Mouse (Mus musculus): ENCODE results near the gene Epha3.

Gene Epha3

DNA sequence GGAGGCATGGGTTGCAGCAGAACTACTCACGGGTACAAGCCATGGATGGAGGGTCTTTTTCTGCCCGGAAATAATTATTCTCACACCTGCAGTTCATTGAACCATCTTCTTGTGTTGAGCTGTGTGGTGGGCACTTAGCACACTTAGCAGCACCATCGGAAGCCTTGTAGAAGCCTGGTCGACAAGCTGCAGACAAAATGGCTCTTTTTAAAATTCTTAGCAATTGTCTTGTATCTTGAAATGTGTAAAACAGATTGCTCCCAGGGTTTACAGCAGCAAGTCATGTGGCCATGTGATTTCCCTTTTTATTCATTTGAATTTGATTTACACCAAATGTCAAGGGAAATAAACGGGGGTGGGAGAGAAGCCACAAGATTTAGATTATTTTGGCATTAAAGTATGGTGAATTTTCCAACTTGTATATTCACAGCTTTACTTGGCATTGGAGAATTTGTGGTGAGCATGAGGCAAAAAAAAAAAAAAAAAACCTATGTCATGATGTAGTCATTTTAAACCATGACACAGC, 210.5 kb downstream of the Epha3 start:
- DNase-seq (ENCODE audit: low spot score in 2 of 2) = no peak

- no peak for DNase-seq (ENCODE audit: low spot score in 2 of 2)
These were observed 213.2 kb downstream of the Epha3 start for GRCm38 (mm10) chr16:63650760-63651159.

GRCm38 (mm10) chr16:63646577-63646976, 217.4 kb downstream of the Epha3 start:
- DNase-seq (ENCODE audit: low spot score in 2 of 2) = no peak

DNA sequence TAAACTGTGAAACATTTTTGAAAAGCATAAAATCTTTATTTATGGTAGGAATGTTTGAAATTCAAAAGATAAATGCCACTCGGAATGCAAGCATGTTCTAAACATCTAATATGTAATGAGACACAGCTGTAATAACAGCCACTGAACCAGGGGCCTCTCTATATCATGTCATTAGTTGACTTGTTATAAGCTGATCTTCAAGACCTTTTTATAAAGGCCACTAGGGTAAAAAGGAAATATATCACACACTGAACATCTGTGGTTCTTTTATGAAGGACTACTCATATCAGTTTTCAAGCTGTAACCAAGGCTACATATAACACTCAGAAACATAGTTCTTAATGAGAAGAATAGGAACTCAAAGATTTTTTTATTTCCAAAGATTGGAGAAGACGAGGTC, 221.3 kb downstream of the Epha3 start:
- DNase-seq (ENCODE audit: low spot score in 2 of 2) = no peak

GRCm38 (mm10) chr16:63641603-63642002, 222.4 kb downstream of the Epha3 start:
- DNase-seq (ENCODE audit: low spot score in 2 of 2) = no peak

- no peak for DNase-seq (ENCODE audit: low spot score in 2 of 2)
These were observed 225.3 kb downstream of the Epha3 start for GRCm38 (mm10) chr16:63638701-63639100.

- DNase-seq (ENCODE audit: low spot score in 2 of 2) = no peak
These were observed 230.2 kb downstream of the Epha3 start for GRCm38 (mm10) chr16:63633748-63634166.

DNA sequence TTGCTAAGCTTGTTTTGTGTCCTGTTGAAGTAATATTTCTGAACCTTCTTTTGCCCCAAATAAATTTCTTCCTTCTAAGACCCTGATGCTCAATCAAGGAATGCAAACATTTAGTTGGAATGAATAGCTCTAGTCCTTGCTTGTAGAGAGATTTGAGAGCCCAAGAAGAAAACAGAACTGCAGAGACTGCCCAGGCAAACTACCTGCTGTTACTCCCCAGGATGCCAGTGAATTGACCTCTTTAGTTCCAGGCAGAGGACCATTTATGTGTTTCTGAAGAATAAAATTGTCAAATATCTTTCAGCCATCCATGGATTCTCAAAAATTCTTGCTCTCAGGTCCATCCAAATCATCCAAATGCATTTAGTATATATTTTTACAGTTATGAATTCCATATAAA, 238.7 kb downstream of the Epha3 start:
- DNase-seq (ENCODE audit: low spot score in 2 of 2) = no peak

- no peak for DNase-seq (ENCODE audit: low spot score in 2 of 2)
These were observed 242.1 kb downstream of the Epha3 start for GRCm38 (mm10) chr16:63621845-63622244.

- DNase-seq (ENCODE audit: low spot score in 2 of 2) = no peak
These were observed 248.6 kb downstream of the Epha3 start for GRCm38 (mm10) chr16:63615396-63615795.

GRCm38 (mm10) chr16:63613006-63613405, 251.0 kb downstream of the Epha3 start:
- no peak for DNase-seq (ENCODE audit: low spot score in 2 of 2)

DNA sequence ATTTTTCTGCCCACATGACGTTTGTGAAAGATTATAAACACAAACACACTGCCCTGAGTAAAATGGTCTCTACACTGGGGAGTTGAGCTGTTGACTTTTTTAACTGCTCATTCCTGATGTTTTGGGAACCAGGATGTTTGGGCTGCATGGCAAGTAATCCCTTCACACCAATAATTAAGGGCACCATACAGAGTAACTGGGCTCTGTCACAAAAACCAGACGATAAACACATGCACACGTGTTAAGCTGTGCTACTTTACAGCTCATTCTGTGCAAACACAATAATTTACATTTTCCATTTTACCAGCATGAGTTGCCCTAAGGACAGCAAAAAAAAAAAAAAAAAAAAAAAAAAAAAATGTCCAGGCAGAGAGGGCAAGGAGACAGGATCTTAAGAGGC, 263.7 kb downstream of the Epha3 start:
- DNase-seq (ENCODE audit: low spot score in 2 of 2) = no peak

GRCm38 (mm10) chr16:63594656-63595055, 269.3 kb downstream of the Epha3 start:
- DNase-seq (ENCODE audit: low spot score in 2 of 2) = no peak

DNA sequence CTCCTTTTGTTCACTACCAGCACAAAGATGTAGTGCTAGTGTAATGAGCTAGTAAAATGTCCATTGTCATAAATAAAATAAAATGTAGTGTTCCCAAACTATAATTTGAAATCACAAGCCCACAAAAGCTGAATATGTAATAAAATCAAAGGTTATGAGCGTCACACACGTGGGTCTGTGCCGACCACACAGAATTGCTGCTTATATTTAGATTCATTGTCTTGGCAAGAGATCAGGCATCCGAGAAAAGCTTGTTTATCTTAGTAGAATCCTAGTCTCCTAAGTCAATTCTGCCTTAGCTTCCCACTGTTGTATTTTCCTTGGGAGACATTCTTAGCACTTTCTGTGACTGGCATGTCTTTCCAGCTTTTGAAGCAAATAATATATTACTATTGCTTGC, 294.2 kb downstream of the Epha3 start:
- no peak for DNase-seq (ENCODE audit: low spot score in 2 of 2)

DNA sequence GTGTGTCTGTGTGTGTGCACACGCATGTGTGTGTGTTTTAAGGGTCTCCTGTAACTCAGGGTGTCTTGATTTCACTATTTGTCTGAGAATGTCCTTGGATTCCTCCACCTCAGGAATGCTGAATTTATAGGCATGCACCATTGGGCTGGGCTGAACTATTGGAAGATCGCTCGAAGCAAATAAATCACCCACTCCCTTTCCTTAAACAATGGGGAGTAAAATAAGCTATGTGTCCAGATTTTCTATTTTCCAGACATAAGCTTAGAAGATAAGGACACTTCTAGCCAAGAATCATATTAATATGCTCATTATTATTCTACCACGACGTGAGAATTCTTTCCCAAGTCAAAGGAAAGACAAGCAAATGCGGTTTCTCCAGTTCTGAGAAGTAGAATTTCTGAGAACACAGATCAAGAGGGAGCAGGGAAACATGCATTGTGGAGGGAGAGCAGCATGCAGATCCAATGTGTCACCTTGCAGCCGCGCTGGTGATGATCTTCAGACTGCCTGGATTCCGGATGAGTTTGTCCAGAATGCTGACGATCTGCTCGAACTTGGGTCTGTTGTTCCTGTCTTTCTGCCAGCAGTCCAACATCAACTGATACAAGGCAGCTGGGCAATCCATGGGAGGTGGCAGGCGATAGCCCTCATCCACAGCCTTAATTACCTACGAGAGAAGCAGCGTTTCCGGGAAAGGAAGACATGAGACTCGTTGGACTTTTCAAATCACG, 297.7 kb downstream of the Epha3 start:
- DNase-seq (ENCODE audit: low spot score in 2 of 2) = no peak

- no peak for DNase-seq (ENCODE audit: low spot score in 2 of 2)
These were observed 307.4 kb downstream of the Epha3 start for GRCm38 (mm10) chr16:63556410-63557146.

- no peak for DNase-seq (ENCODE audit: low spot score in 2 of 2)
These were observed 311.4 kb downstream of the Epha3 start for GRCm38 (mm10) chr16:63552531-63552930.

DNA sequence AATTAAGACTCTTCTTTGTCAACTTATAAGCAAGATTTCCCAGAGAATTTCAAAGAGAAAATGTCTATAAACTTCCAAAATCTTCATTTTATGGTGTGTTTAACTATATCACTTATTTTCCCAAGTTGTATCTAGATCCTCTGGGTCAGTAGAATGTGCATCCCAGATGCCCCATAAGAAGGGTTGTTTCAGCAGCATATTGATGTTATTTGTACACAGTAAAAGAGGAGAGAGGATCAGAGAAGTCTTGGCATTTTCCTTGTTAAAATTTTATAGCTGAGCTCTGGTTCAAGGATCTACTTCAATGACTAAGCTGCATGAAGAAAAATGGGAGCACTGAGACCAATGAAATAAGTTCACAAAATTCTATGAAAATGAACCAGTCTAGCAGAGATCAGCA, 324.5 kb downstream of the Epha3 start:
- DNase-seq (ENCODE audit: low spot score in 2 of 2) = no peak

DNA sequence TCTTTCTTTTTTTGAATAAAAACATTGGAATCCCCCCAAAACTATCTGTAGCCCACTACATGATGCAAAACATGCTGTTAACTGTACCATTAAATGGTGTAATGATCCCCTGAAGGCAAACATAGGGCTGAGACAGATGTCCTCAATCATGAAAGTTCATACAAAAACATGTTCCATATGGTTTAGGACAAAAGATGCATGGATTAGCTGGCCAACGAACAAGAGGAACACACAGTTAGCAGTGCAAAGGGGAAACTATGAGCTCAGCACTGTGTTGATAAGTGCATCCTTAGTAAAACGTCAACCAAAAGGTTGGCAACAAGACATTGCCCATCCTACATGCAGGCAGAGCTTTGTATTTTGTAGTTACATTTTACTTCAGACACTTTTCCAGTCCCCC, 335.2 kb downstream of the Epha3 start:
- no peak for DNase-seq (ENCODE audit: low spot score in 2 of 2)

DNA sequence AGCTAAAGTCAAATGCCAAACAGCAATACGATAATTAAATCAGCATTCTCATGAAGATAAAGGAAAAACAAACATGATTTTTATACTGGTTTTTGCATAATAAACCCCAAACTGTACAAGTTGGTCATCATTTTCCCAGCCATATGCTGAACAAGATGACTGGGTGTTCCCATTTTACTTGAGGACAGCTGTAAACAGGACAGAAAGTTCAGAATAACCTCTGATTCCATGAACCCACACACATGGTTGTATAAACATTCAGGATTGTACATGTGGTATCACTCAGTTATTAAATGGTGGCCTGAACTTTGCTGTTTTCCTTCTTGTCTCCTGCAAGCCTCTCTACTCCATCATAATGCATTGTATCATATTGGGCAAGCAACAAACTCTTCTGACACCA, 346.3 kb downstream of the Epha3 start:
- DNase-seq (ENCODE audit: low spot score in 2 of 2) = no peak

DNA sequence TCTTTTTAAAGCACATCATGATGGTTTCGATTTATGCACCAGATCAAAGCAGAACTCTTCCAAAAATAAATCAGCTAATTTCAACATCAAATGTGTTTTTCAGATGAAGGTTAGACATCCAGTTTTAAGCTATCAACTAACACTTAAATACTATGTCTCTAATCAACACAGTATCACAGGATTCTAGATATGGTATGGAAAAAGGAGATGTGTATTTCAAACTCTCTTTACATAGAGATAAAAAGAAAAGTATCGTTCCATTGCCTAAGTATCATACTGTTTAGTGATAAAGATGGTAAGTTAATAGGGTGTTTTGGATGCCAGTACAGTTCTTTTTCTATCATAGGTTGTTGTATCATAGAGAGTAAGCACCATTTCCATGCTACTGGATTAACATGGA, 353.9 kb downstream of the Epha3 start:
- DNase-seq (ENCODE audit: low spot score in 2 of 2) = no peak

DNA sequence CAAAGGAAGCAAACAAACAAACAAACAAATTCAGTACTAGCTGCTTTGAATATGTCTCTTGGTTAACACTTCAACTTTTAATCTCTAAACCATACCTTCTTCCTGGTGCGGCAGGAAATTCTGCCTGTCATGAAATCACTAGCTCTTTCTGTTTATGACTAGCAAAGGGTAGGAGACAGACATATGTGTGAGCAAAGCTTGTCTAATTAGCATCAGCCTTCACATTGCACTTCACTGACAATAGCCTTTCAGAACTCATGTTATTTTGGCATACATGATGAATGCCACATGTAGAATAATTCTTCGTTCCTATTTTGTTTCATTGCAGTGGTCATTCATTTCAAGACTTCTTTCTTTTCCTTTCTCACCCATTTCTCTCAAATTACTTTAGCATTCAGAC, 357.5 kb downstream of the Epha3 start:
- DNase-seq (ENCODE audit: low spot score in 2 of 2) = no peak

- no peak for DNase-seq (ENCODE audit: low spot score in 2 of 2)
These were observed 362.5 kb downstream of the Epha3 start for GRCm38 (mm10) chr16:63501456-63501855.
